Mouse (Mus musculus) MEL-GATA-1-ER (cell line): ENCODE results near the gene Fgfr2.
"Not testable (repeated sequence)": the region's sequence is repeated elsewhere in the genome, so short reads cannot be mapped to it uniquely, and the experiment has no call there.

ENCODE experiments used
- DNase-seq: peaks from one replicate; pipeline ENCODE4 v3.0.0-alpha.2; 2012; ENCODE audit warnings: low read depth; ENCODE audit errors: extremely low read depth

Gene Fgfr2

GRCm38 (mm10) chr7:130632379-130632732 is 2490.8 kb downstream of the Fgfr2 start:
- no peak for DNase-seq

- DNase-seq: peak; percentile 43
These were observed 2491.4 kb downstream of the Fgfr2 start for GRCm38 (mm10) chr7:130631553-130632378.

GRCm38 (mm10) chr7:130630956-130631355 is 2492.2 kb downstream of the Fgfr2 start:
- no peak for DNase-seq

GRCm38 (mm10) chr7:130629999-130630398 is 2493.2 kb downstream of the Fgfr2 start:
- no peak for DNase-seq

GRCm38 (mm10) chr7:130628601-130629000 is 2494.5 kb downstream of the Fgfr2 start:
- no peak for DNase-seq

- DNase-seq: no peak
These were observed 2497.8 kb downstream of the Fgfr2 start for GRCm38 (mm10) chr7:130625361-130625760.

GRCm38 (mm10) chr7:130624299-130624698 is 2498.9 kb downstream of the Fgfr2 start:
- no peak for DNase-seq

- DNase-seq: no peak
These were observed 2500.8 kb downstream of the Fgfr2 start for GRCm38 (mm10) chr7:130622359-130622758.

GRCm38 (mm10) chr7:130621953-130622352 is 2501.2 kb downstream of the Fgfr2 start:
- DNase-seq: no peak

- DNase-seq: no peak
These were observed 2502.1 kb downstream of the Fgfr2 start for GRCm38 (mm10) chr7:130621068-130621467.

GRCm38 (mm10) chr7:130617591-130617990 is 2505.6 kb downstream of the Fgfr2 start:
- no peak for DNase-seq

- DNase-seq: no peak
These were observed 2509.2 kb downstream of the Fgfr2 start for GRCm38 (mm10) chr7:130613973-130614372.

GRCm38 (mm10) chr7:130606958-130607357 is 2516.2 kb downstream of the Fgfr2 start:
- no peak for DNase-seq

GRCm38 (mm10) chr7:130605111-130605510 is 2518.0 kb downstream of the Fgfr2 start:
- peak; percentile 16 for DNase-seq

- DNase-seq: no peak
These were observed 2518.8 kb downstream of the Fgfr2 start for GRCm38 (mm10) chr7:130604390-130604789.

GRCm38 (mm10) chr7:130603556-130603955 is 2519.6 kb downstream of the Fgfr2 start:
- DNase-seq: no peak

GRCm38 (mm10) chr7:130602804-130603203 is 2520.3 kb downstream of the Fgfr2 start:
- DNase-seq: no peak

GRCm38 (mm10) chr7:130600546-130600945 is 2522.6 kb downstream of the Fgfr2 start:
- no peak for DNase-seq

- no peak for DNase-seq
These were observed 2523.1 kb downstream of the Fgfr2 start for GRCm38 (mm10) chr7:130600074-130600473.

GRCm38 (mm10) chr7:130597546-130597945 is 2525.6 kb downstream of the Fgfr2 start:
- no peak for DNase-seq

- DNase-seq: not testable (repeated sequence)
These were observed 2526.9 kb downstream of the Fgfr2 start for GRCm38 (mm10) chr7:130596079-130596855.
